Mouse (Mus musculus): Measurements from ENCODE around the gene Txlng. TPM values are rescaled to one million over a fixed set of nuclear protein-coding genes. Genes with fewer than 3 reads are reported as not detected.

The Txlng gene
- polyA plus RNA-seq, 1 experiment from 2014 or later: 14.5 TPM

GRCm38 (mm10) chrX:162754314-162754713, 74.9 kb downstream of the Txlng start:
- WGBS: 86% methylated on average over 4 of the region's 4 CpGs
- Histone ChIP-seq H3K27me3 (ENCODE audit: low read depth, poor library complexity, severe bottlenecking) (peaks cover 42% of the 10 kb centered on the region), H3K4me3 (no peak overlapping the region), H3K36me3 (no peaks in the 10 kb centered on the region), H3K27ac (replicated peaks) (no peak overlapping the region), H3K4me1 (peaks cover 7% of the 10 kb centered on the region), H3K9me3 (replicated peaks) (no peaks in the 10 kb centered on the region)
- DNase-seq (ENCODE audit: low spot score): no peak

- no peaks in the 10 kb centered on the region for H3K9me3 ChIP-seq (replicated peaks)
- no peak overlapping the region for H3K4me3 ChIP-seq
- 91% methylated on average over 2 of the region's 2 CpGs for WGBS
- H3K36me3 ChIP-seq: no peaks in the 10 kb centered on the region
- H3K27ac ChIP-seq (replicated peaks): no peak overlapping the region
- no peak for DNase-seq (ENCODE audit: low spot score)
- peaks cover 11% of the 10 kb centered on the region; the same call in 1 of the 2 replicates for H3K4me1 ChIP-seq
- peaks cover 58% of the 10 kb centered on the region for H3K27me3 ChIP-seq (ENCODE audit: low read depth, poor library complexity, severe bottlenecking)
Observed at GRCm38 (mm10) chrX:162752418-162752817, 76.8 kb downstream of the Txlng start.

DNA sequence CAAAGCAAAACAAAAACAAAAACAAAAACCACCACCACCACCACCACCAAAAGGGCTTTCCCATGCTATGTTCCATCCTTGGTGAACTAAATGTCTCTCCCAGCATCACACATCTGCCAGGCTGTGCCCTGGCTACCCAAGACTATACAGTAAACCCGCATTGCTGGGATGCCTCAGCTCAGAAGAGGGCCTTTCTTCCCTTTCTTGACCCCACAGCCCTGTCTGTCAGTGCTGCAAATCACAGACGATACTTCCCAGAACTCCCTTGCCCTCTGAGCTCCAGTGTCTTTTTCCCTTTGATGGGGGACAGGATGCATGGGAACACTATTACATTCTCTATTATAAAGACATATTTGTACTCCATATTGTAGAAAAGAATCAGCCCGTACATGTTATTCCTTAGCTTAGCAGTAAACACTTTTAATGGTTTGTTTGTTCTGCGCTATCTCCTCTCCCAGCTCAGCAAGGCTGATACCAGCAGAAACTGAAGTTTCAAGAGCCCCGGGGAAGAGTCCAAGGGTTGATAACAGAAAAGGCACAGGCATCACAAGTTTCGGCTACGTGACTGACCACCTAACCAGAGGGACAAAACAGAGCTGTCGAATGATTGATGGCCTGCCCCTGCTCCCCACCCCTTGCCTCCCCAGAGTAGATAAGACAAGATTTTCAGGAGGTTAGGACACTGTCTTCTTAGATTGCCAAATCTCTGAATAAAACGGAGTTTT, 80.4 kb downstream of the Txlng start:
- no peaks in the 10 kb centered on the region for H3K36me3 ChIP-seq
- 58% methylated on average over 9 of the region's 9 CpGs for WGBS
- no peak overlapping the region for H3K4me3 ChIP-seq
- peaks cover 63% of the 10 kb centered on the region for H3K27me3 ChIP-seq (ENCODE audit: low read depth, poor library complexity, severe bottlenecking)
- H3K4me1 ChIP-seq: peaks cover 11% of the 10 kb centered on the region; the same call in 1 of the 2 replicates
- H3K27ac ChIP-seq (replicated peaks): 0 out of 2 replicates have a peak overlapping the region, but pooled peaks have one; percentile 17
- no peaks in the 10 kb centered on the region for H3K9me3 ChIP-seq (replicated peaks)
- DNase-seq (ENCODE audit: low spot score): no peak

- 65% methylated on average over 9 of the region's 9 CpGs for WGBS
- Histone ChIP-seq H3K4me3 (peak overlapping the region; percentile 55), H3K9me3 (replicated peaks) (no peaks in the 10 kb centered on the region), H3K27ac (replicated peaks) (peak overlapping the region; percentile 86), H3K27me3 (ENCODE audit: low read depth, poor library complexity, severe bottlenecking) (peaks cover 20% of the 10 kb centered on the region), H3K4me1 (peaks cover 6% of the 10 kb centered on the region; the same call in 1 of the 2 replicates), H3K36me3 (no peaks in the 10 kb centered on the region)
- no peak for DNase-seq (ENCODE audit: low spot score)
Observed at GRCm38 (mm10) chrX:162736140-162736659, 93.1 kb downstream of the Txlng start.

DNA sequence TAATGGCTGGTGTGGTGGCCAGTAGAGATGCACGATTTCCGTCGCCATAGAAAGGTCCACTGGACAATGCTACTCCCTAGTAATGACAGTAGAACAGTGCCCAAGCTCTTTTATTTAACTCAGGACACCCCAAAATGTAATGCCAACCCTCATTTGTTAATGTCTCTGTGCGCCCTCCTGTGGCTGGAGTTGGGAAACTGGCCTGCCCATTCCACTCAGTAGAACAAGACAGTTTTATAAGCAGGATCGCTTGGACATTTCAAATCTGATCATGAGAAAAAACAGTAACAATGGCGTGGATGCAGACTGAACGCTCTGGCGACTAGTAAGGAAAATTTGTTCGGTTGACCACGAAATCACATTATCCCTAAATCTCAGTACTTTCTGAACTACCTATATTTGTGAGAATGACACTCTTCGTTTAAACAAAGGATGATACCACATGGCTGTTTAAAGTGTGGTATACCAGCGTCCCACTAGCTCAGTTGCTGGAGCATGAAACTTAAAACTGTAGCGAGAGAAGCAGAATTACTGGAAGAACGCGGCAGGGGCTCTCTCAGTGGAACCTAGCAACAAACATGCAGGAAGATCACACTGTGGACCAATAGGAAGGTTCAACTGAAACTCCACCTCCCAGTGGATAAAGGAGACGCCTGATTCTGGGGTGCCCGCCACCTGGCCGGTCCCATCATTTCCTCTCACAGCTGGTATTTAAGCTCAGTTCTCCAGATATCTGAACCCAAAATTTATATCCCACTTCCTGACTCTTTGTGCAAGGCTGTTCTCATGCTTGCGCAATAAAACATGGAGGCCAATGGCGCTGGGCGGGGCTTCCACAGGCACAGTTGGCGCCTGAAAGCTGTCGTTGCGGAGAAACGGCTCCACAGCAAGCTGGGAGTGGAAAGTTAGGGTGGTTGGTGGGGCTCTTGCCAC, 94.0 kb downstream of the Txlng start:
- DNase-seq (ENCODE audit: low spot score): peak; percentile 53
- Histone ChIP-seq H3K27me3 (ENCODE audit: low read depth, poor library complexity, severe bottlenecking) (peaks cover 20% of the 10 kb centered on the region), H3K9me3 (replicated peaks) (no peaks in the 10 kb centered on the region), H3K4me3 (peak overlapping the region; percentile 55), H3K36me3 (no peaks in the 10 kb centered on the region), H3K27ac (replicated peaks) (peak overlapping the region; percentile 86), H3K4me1 (peaks cover 6% of the 10 kb centered on the region; the same call in 1 of the 2 replicates)
- WGBS: 25% methylated on average over 25 of the region's 25 CpGs

DNA sequence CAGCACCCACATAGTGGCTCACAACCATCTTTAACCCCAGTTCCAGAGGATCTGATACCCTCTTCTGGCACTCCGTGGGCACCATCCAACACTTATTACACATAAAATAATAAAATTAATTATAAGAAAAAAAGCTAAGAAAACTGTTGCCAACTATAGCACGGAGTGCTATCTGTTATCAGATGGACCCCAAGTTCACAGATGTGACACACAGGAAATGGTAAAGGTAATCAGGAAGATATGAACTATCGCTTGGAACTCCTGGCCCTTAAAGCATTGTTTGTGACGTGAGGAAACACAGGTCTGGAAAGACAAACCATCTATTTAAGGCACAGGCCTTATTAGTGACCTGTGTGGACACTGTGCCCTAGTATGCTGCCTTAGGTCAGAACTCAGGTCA, 99.2 kb downstream of the Txlng start:
- Histone ChIP-seq H3K36me3 (no peaks in the 10 kb centered on the region), H3K27ac (replicated peaks) (no peak overlapping the region), H3K27me3 (ENCODE audit: low read depth, poor library complexity, severe bottlenecking) (peaks cover 19% of the 10 kb centered on the region), H3K4me1 (peaks cover 18% of the 10 kb centered on the region), H3K4me3 (no peak overlapping the region), H3K9me3 (replicated peaks) (no peaks in the 10 kb centered on the region)
- DNase-seq (ENCODE audit: low spot score): no peak
- 94% methylated on average over 4 of the region's 4 CpGs for WGBS

MicroRNAs within 50 kb of the gene (microRNA counts, 519-probe panel; counts per million panel counts)
- not detected for microRNA mmu-miR-3473

Small RNA genes lying within 50 kb of the gene (microRNA-seq; reads per million reads assigned to microRNA genes)
- not detected for gene Mir3473a

Other genes with a start within 250 kb of the Txlng start
- gene Reps2, start 185.8 kb downstream of the Txlng start, polyA plus RNA-seq (2016; fragmentation: Nextera tagmentation; extraction: Ambion mirVana): 0.29 and 0.31 TPM in 2 replicates
- gene Rbbp7, start 69.1 kb downstream of the Txlng start, polyA plus RNA-seq (2016; fragmentation: Nextera tagmentation; extraction: Ambion mirVana): 384 and 412 TPM in 2 replicates
- 25.7 and 25.8 TPM in 2 replicates for gene Syap1, start 59.0 kb upstream of the Txlng start, polyA plus RNA-seq (2016; fragmentation: Nextera tagmentation; extraction: Ambion mirVana)
- gene Ctps2, start 71.8 kb upstream of the Txlng start, polyA plus RNA-seq (2016; fragmentation: Nextera tagmentation; extraction: Ambion mirVana): 55.8 and 78.5 TPM in 2 replicates
- not detected in 2 replicates for gene S100g, start 135.1 kb upstream of the Txlng start, polyA plus RNA-seq (2016; fragmentation: Nextera tagmentation; extraction: Ambion mirVana)